Mouse (Mus musculus) limb, embryonic 11.5 days (tissue): ENCODE data around the gene Klf12. TPM values are rescaled to one million over a fixed set of nuclear protein-coding genes. Genes with fewer than 3 reads are reported as not detected.

Experiments used
- ATAC-seq: fragments of 200-750 bp; cut with Nextera tagmentation; 2 replicates; pipeline ENCODE4 v1.8.0; 2017; ENCODE audit warnings: low read depth; ENCODE audit not compliant: insufficient number of reproducible peaks, low FRiP score, low TSS enrichment
- DNase-seq: peaks from one replicate; pipeline ENCODE4 v3.0.0-alpha.2; 2015; ENCODE audit warnings: low spot score
- H3K27ac ChIP-seq: fragments of 300-500 bp; sonication (generic); replicated peaks from 2 replicates; pipeline ENCODE4 v1.5.1; 2014; ENCODE audit warnings: low read depth, mild to moderate bottlenecking, low read length
- H3K27me3 ChIP-seq: fragments of 300-500 bp; sonication (generic); 2 replicates; pipeline ENCODE4 v1.6.1; 2014; ENCODE audit warnings: mild to moderate bottlenecking, low read length, mixed read lengths; ENCODE audit not compliant: control insufficient read depth, insufficient read depth
- H3K36me3 ChIP-seq: fragments of 300-500 bp; sonication (generic); 2 replicates; pipeline ENCODE4 v1.6.1; 2014; ENCODE audit warnings: mild to moderate bottlenecking, low read length, moderate library complexity, mixed read lengths; ENCODE audit not compliant: control insufficient read depth, insufficient read depth
- H3K4me1 ChIP-seq: fragments of 300-500 bp; sonication (generic); 2 replicates; pipeline ENCODE4 v1.6.1; 2014; ENCODE audit warnings: low read length, mixed read lengths; ENCODE audit not compliant: control insufficient read depth, insufficient read depth
- H3K4me2 ChIP-seq: fragments of 300-500 bp; sonication (generic); 2 replicates; pipeline ENCODE4 v1.6.1; 2014; ENCODE audit warnings: low read depth, mild to moderate bottlenecking, moderate library complexity; ENCODE audit not compliant: severe bottlenecking
- H3K4me3 ChIP-seq: fragments of 300-500 bp; sonication (generic); 2 replicates; pipeline ENCODE4 v1.5.1; 2014; ENCODE audit warnings: low read depth, low read length
- H3K9ac ChIP-seq: fragments of 300-500 bp; sonication (generic); 2 replicates; pipeline ENCODE4 v1.6.1; 2014; ENCODE audit warnings: mild to moderate bottlenecking, low read length
- H3K9me3 ChIP-seq: fragments of 300-500 bp; sonication (generic); 2 replicates; pipeline ENCODE4 v1.6.1; 2016; ENCODE audit warnings: low read length; ENCODE audit not compliant: control insufficient read depth
- WGBS: fragments of 180-500 bp; shearing (Covaris S2); extraction: QIAGEN DNeasy Blood & Tissue Kit; methylation state at CpG from one replicate; pipeline ENCODE4 v1.1.7; 2014; 5-methylcytosine and 5-hydroxymethylcytosine counted together
- polyA plus RNA-seq: library from polyadenylated mRNA; unstranded; fragments of >200 nt; fragmentation: Nextera tagmentation; extraction: Ambion mirVana; gene quantifications from 2 replicates; pipeline ENCODE4 v1.2.1, GENCODE M21; 2014

Gene Klf12
- polyA plus RNA-seq, 1 experiment from 2014 or later: 33.3 TPM

GRCm38 (mm10) chr14:99900902-99901301 lies 383.6 kb downstream of the Klf12 start:
- no peak for ATAC-seq
- Histone ChIP-seq H3K9ac (no peak overlapping the region), H3K36me3 (no peaks in the 10 kb centered on the region), H3K27ac (no peak overlapping the region), H3K4me1 (no peaks in the 10 kb centered on the region), H3K4me2 (no peak overlapping the region), H3K4me3 (no peak overlapping the region), H3K9me3 (no peaks in the 10 kb centered on the region), H3K27me3 (no peaks in the 10 kb centered on the region)
- WGBS: 97% methylated on average over 3 of the region's 3 CpGs
- DNase-seq: no peak

GRCm38 (mm10) chr14:99898861-99899260 lies 385.6 kb downstream of the Klf12 start:
- Histone ChIP-seq H3K27me3 (no peaks in the 10 kb centered on the region), H3K9me3 (no peaks in the 10 kb centered on the region), H3K4me3 (no peak overlapping the region), H3K9ac (no peak overlapping the region), H3K4me2 (no peak overlapping the region), H3K27ac (no peak overlapping the region), H3K4me1 (no peaks in the 10 kb centered on the region), H3K36me3 (no peaks in the 10 kb centered on the region)
- WGBS: 74% methylated on average over 3 of the region's 3 CpGs
- ATAC-seq (no peak), DNase-seq (no peak)

- H3K4me3 ChIP-seq: no peak overlapping the region
- H3K27me3 ChIP-seq: no peaks in the 10 kb centered on the region
- WGBS: 22% methylated on average over 7 of the region's 7 CpGs
- 0 out of 2 replicates have a peak, but pooled peaks have one; percentile 47 for ATAC-seq
- no peaks in the 10 kb centered on the region for H3K4me1 ChIP-seq
- H3K27ac ChIP-seq: no peak overlapping the region
- H3K4me2 ChIP-seq: no peak overlapping the region
- H3K9ac ChIP-seq: no peak overlapping the region
- DNase-seq: peak; percentile 78
- no peaks in the 10 kb centered on the region for H3K36me3 ChIP-seq
- no peaks in the 10 kb centered on the region for H3K9me3 ChIP-seq
Measured at GRCm38 (mm10) chr14:99894708-99895383, 389.6 kb downstream of the Klf12 start.

- H3K9ac ChIP-seq: no peak overlapping the region
- WGBS: 69% methylated on average over 14 of the region's 14 CpGs
- ATAC-seq: no peak
Measured at GRCm38 (mm10) chr14:99894062-99894461, 390.4 kb downstream of the Klf12 start.

GRCm38 (mm10) chr14:99886503-99886902 lies 398.0 kb downstream of the Klf12 start:
- no peak overlapping the region for H3K9ac ChIP-seq
- ATAC-seq (no peak), DNase-seq (no peak)
- no peak overlapping the region for H3K4me2 ChIP-seq
- no peaks in the 10 kb centered on the region for H3K36me3 ChIP-seq
- no peaks in the 10 kb centered on the region for H3K9me3 ChIP-seq
- no peak overlapping the region for H3K4me3 ChIP-seq
- no peaks in the 10 kb centered on the region for H3K27me3 ChIP-seq
- no peak overlapping the region for H3K27ac ChIP-seq
- 84% methylated on average over 2 of the region's 2 CpGs for WGBS
- no peaks in the 10 kb centered on the region for H3K4me1 ChIP-seq

More at GRCm38 (mm10) chr14:99894062-99894461, 390.4 kb downstream of the Klf12 start:
- DNase-seq: no peak
- no peak overlapping the region for H3K27ac ChIP-seq
- H3K36me3 ChIP-seq: no peaks in the 10 kb centered on the region
- H3K4me3 ChIP-seq: no peak overlapping the region
- no peaks in the 10 kb centered on the region for H3K9me3 ChIP-seq
- H3K4me1 ChIP-seq: no peaks in the 10 kb centered on the region
- H3K4me2 ChIP-seq: no peak overlapping the region
- no peaks in the 10 kb centered on the region for H3K27me3 ChIP-seq

GRCm38 (mm10) chr14:99885562-99885961 lies 398.9 kb downstream of the Klf12 start:
- H3K27ac ChIP-seq: no peak overlapping the region
- no peaks in the 10 kb centered on the region for H3K9me3 ChIP-seq
- H3K4me2 ChIP-seq: no peak overlapping the region
- ATAC-seq (no peak), DNase-seq (no peak)
- H3K36me3 ChIP-seq: no peaks in the 10 kb centered on the region
- 52% methylated on average over 2 of the region's 2 CpGs for WGBS
- no peak overlapping the region for H3K4me3 ChIP-seq
- no peaks in the 10 kb centered on the region for H3K4me1 ChIP-seq
- H3K9ac ChIP-seq: no peak overlapping the region
- no peaks in the 10 kb centered on the region for H3K27me3 ChIP-seq

GRCm38 (mm10) chr14:99885128-99885527 lies 399.4 kb downstream of the Klf12 start:
- H3K36me3 ChIP-seq: no peaks in the 10 kb centered on the region
- H3K4me1 ChIP-seq: no peaks in the 10 kb centered on the region
- no peak overlapping the region for H3K4me3 ChIP-seq
- H3K9ac ChIP-seq: no peak overlapping the region
- no peak for ATAC-seq
- H3K27me3 ChIP-seq: no peaks in the 10 kb centered on the region
- H3K4me2 ChIP-seq: no peak overlapping the region
- H3K27ac ChIP-seq: no peak overlapping the region
- WGBS: 78% methylated on average over 4 of the region's 4 CpGs
- DNase-seq: no peak
- no peaks in the 10 kb centered on the region for H3K9me3 ChIP-seq

GRCm38 (mm10) chr14:99876791-99877578 lies 407.5 kb downstream of the Klf12 start:
- Histone ChIP-seq H3K27me3 (no peaks in the 10 kb centered on the region), H3K4me3 (no peak overlapping the region), H3K9ac (no peak overlapping the region), H3K36me3 (no peaks in the 10 kb centered on the region), H3K27ac (no peak overlapping the region), H3K4me1 (no peaks in the 10 kb centered on the region), H3K4me2 (no peak overlapping the region), H3K9me3 (no peaks in the 10 kb centered on the region)
- no peak for ATAC-seq
- no peak for DNase-seq
- WGBS: 89% methylated on average over 5 of the region's 5 CpGs
